Mouse (Mus musculus) gastrocnemius, postnatal 25 days (tissue): ENCODE measurements at regions not wholly inside any gene's neighbourhood (a gene's known extent, or its start where the extent isn't known, plus 50 kb on each side); places are given as distances from the start of the nearest gene placed in this dataset.

ENCODE experiments used
- DNase-seq: peaks from one replicate; pipeline ENCODE4 v3.0.0; 2022

- DNase-seq: no peak
Measured at GRCm38 (mm10) chr2:38420498-38420897, 81.4 kb downstream of the Lhx2 start.

GRCm38 (mm10) chr2:38422406-38422805 is 83.3 kb downstream of the Lhx2 start:
- no peak for DNase-seq

- no peak for DNase-seq
Measured at GRCm38 (mm10) chr2:38423886-38424277, 84.8 kb downstream of the Lhx2 start.

GRCm38 (mm10) chr2:38424278-38424931 is 85.3 kb downstream of the Lhx2 start:
- no peak for DNase-seq

GRCm38 (mm10) chr2:38424976-38425375 is 85.9 kb downstream of the Lhx2 start:
- DNase-seq: no peak

GRCm38 (mm10) chr2:38429752-38430378 is 81.6 kb upstream of the Nek6 start:
- peak; percentile 53 for DNase-seq

- no peak for DNase-seq
Measured at GRCm38 (mm10) chr2:38431546-38431945, 79.9 kb upstream of the Nek6 start.

GRCm38 (mm10) chr2:38433736-38434135 is 77.7 kb upstream of the Nek6 start:
- DNase-seq: no peak

- DNase-seq: no peak
Measured at GRCm38 (mm10) chr2:38436701-38437100, 74.7 kb upstream of the Nek6 start.

GRCm38 (mm10) chr2:38439191-38439590 is 72.3 kb upstream of the Nek6 start:
- DNase-seq: no peak

GRCm38 (mm10) chr2:38439973-38440372 is 71.5 kb upstream of the Nek6 start:
- no peak for DNase-seq

GRCm38 (mm10) chr2:38449092-38449491 is 62.4 kb upstream of the Nek6 start:
- DNase-seq: no peak

- DNase-seq: no peak
Measured at GRCm38 (mm10) chr2:38456571-38456970, 54.9 kb upstream of the Nek6 start.

GRCm38 (mm10) chr2:38460367-38460766 is 51.1 kb upstream of the Nek6 start:
- DNase-seq: no peak

GRCm38 (mm10) chr2:38460825-38461540 is 50.5 kb upstream of the Nek6 start:
- no peak for DNase-seq
